Mouse (Mus musculus): Measurements from ENCODE around the gene Clrn3.

DNA sequence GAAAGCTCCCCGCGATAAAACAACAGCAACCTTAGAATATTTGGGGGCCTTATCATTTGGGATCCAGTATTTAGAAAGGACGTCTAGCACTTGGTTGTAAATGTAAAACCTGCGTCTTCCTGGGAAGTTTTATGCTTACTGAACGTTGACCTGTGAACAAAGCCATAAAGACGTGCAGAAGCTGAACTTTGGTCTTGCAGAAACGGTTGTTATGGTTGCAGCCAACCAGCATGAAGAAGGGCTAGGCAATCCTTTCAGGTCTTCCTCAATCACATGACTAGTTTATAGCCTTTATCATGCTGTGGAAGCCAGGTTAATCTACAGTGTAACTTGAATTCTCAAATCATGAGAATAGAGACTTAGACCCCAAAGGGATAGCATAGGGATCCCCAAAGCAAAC is at the start of gene Clrn3:
- TF ChIP-seq CTCF (IDR thresholded peaks at IDR 0.05; ENCODE audit: control insufficient read depth, insufficient read depth, low read length): no peak
- no peak for TF ChIP-seq POLR2A (IDR thresholded peaks at IDR 0.05; ENCODE audit: borderline replicate concordance, control insufficient read depth, low read depth, low read length)
